Mouse (Mus musculus): ENCODE measurements around the gene Ttc23. TPM values are rescaled to one million over a fixed set of nuclear protein-coding genes. Genes with fewer than 3 reads are reported as not detected.

Ttc23 gene
- polyA plus RNA-seq, 1 experiment from 2014 or later = 14.7 TPM

DNA sequence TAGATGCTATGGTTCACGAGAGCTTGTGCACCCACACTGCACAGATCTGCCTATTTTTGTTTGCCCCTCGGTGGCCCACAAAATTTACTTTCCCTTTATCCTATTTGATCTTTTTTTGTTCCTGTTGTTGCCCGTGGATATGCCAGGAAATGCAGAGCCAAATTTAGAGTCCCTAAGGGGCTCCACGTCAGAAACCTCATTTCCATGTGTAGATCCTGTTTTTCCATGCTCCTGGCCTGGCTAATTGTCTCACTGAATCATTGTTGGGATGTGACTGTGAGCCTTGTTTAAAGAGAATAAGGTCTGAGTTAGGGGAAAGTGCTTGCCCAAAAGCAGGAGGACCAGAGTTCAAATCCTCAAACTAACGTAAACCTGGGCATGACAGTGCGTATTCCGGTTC, 68.0 kb downstream of the Ttc23 start:
- H3K4me2 ChIP-seq (ENCODE audit: low read length) = no peak overlapping the region
- no peak overlapping the region for H3K27ac ChIP-seq (ENCODE audit: low read depth, low read length)
- 75% methylated on average over 7 of the region's 7 CpGs for WGBS
- H3K9me3 ChIP-seq (replicated peaks; ENCODE audit: control insufficient read depth, low read length) = no peaks in the 10 kb centered on the region
- H3K4me3 ChIP-seq (ENCODE audit: low read depth, low read length) = no peak overlapping the region
- no peak for ATAC-seq
- no peak overlapping the region for H3K9ac ChIP-seq (ENCODE audit: low read length)
- peaks cover 10% of the 10 kb centered on the region for H3K36me3 ChIP-seq (ENCODE audit: control insufficient read depth, insufficient read depth, low read length)
- H3K4me1 ChIP-seq (ENCODE audit: control insufficient read depth, insufficient read depth, low read length) = peaks cover 7% of the 10 kb centered on the region
- no peak for DNase-seq (ENCODE audit: low spot score)
- no peaks in the 10 kb centered on the region for H3K27me3 ChIP-seq (replicated peaks; ENCODE audit: control insufficient read depth, insufficient read depth, low read length)

DNA sequence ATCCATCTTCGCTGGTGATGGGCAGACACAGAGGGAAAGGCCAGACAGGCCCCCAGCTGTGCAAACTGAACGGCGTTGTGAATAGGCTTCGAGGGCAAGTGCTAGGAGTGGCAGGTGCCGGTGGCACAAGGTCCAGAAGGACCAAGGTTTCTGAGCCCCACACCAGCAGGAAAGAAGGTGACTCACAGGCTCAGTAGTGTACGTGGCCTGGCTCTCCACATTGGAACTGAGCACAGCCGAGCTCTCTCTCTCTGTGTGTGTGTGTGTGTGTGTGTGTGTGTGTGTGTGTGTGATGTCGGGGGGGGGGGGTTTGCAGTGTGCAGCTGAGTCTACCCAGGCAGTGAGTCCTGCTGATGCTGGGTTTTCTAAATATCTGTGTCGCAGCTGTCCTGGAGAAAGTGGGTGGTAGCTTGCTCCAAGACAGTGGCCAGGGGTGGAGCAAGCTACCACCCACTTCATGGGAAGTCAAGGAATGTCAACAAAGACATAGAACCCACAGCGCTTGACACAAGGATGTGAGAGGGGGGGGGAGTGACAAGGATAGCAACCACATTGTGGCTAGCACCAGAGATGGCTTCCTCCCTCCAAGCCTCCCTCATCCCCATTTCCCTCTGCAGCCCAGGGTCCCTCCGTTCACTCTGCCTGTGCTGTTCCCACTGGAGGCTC, 69.1 kb downstream of the Ttc23 start:
- DNase-seq (ENCODE audit: low spot score) (no peak), ATAC-seq (no peak)
- no peak overlapping the region for H3K4me3 ChIP-seq (ENCODE audit: low read depth, low read length)
- H3K27ac ChIP-seq (ENCODE audit: low read depth, low read length) = no peak overlapping the region
- whole genome bisulfite sequencing = 77% methylated on average over 11 of the region's 11 CpGs
- H3K9me3 ChIP-seq (replicated peaks; ENCODE audit: control insufficient read depth, low read length) = no peaks in the 10 kb centered on the region
- peaks cover 7% of the 10 kb centered on the region for H3K36me3 ChIP-seq (ENCODE audit: control insufficient read depth, insufficient read depth, low read length)
- no peak overlapping the region for H3K9ac ChIP-seq (ENCODE audit: low read length)
- H3K4me2 ChIP-seq (ENCODE audit: low read length) = no peak overlapping the region
- peaks cover 7% of the 10 kb centered on the region for H3K4me1 ChIP-seq (ENCODE audit: control insufficient read depth, insufficient read depth, low read length)
- H3K27me3 ChIP-seq (replicated peaks; ENCODE audit: control insufficient read depth, insufficient read depth, low read length) = no peaks in the 10 kb centered on the region

DNA sequence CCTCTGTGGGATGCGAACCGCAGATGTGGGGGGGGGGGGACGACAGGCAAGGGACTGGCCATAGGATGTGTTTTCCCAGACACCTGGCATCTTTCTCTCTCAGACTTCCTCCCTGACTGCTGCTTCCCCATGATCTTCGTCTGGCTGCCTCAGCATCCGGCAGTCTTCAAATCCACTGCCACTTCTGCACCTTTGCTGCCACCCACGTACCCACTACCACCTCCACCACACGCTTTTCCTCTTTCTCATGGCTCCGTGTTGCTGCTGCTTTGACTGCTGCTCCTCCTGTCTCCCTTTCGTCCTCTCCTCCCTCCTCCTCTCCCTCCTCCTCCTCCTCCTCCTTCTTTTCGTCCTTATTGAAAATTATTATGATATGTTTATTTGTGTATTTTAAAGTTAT, 69.7 kb downstream of the Ttc23 start:
- Histone ChIP-seq H3K4me2 (ENCODE audit: low read length) (no peak overlapping the region), H3K36me3 (ENCODE audit: control insufficient read depth, insufficient read depth, low read length) (peaks cover 7% of the 10 kb centered on the region; the same call in 1 of the 2 replicates), H3K4me1 (ENCODE audit: control insufficient read depth, insufficient read depth, low read length) (peaks cover 7% of the 10 kb centered on the region), H3K9me3 (replicated peaks; ENCODE audit: control insufficient read depth, low read length) (no peaks in the 10 kb centered on the region), H3K27ac (ENCODE audit: low read depth, low read length) (no peak overlapping the region), H3K9ac (ENCODE audit: low read length) (no peak overlapping the region), H3K4me3 (ENCODE audit: low read depth, low read length) (no peak overlapping the region), H3K27me3 (replicated peaks; ENCODE audit: control insufficient read depth, insufficient read depth, low read length) (no peaks in the 10 kb centered on the region)
- no peak for DNase-seq (ENCODE audit: low spot score)
- WGBS = 81% methylated on average over 10 of the region's 10 CpGs
- no peak for ATAC-seq

- WGBS = 93% methylated on average over 3 of the region's 3 CpGs
- Histone ChIP-seq H3K4me2 (ENCODE audit: low read length) (no peak overlapping the region), H3K4me3 (ENCODE audit: low read depth, low read length) (no peak overlapping the region), H3K27me3 (replicated peaks; ENCODE audit: control insufficient read depth, insufficient read depth, low read length) (no peaks in the 10 kb centered on the region), H3K4me1 (ENCODE audit: control insufficient read depth, insufficient read depth, low read length) (peaks cover 7% of the 10 kb centered on the region), H3K27ac (ENCODE audit: low read depth, low read length) (no peak overlapping the region), H3K36me3 (ENCODE audit: control insufficient read depth, insufficient read depth, low read length) (peaks cover 3% of the 10 kb centered on the region; the same call in 1 of the 2 replicates), H3K9me3 (replicated peaks; ENCODE audit: control insufficient read depth, low read length) (no peaks in the 10 kb centered on the region), H3K9ac (ENCODE audit: low read length) (no peak overlapping the region)
- DNase-seq (ENCODE audit: low spot score) = no peak
- ATAC-seq = no peak
Measured at GRCm38 (mm10) chr7:67717520-67717919, 70.3 kb downstream of the Ttc23 start.

- no peak overlapping the region for H3K4me2 ChIP-seq (ENCODE audit: low read length)
- ATAC-seq (no peak), DNase-seq (ENCODE audit: low spot score) (no peak)
- H3K9me3 ChIP-seq (replicated peaks; ENCODE audit: control insufficient read depth, low read length) = no peaks in the 10 kb centered on the region
- H3K4me1 ChIP-seq (ENCODE audit: control insufficient read depth, insufficient read depth, low read length) = peaks cover 7% of the 10 kb centered on the region
- no peak overlapping the region for H3K4me3 ChIP-seq (ENCODE audit: low read depth, low read length)
- no peak overlapping the region for H3K9ac ChIP-seq (ENCODE audit: low read length)
- H3K36me3 ChIP-seq (ENCODE audit: control insufficient read depth, insufficient read depth, low read length) = no peaks in the 10 kb centered on the region
- WGBS = 66% methylated on average over 8 of the region's 8 CpGs
- H3K27me3 ChIP-seq (replicated peaks; ENCODE audit: control insufficient read depth, insufficient read depth, low read length) = no peaks in the 10 kb centered on the region
- no peak overlapping the region for H3K27ac ChIP-seq (ENCODE audit: low read depth, low read length)
Measured at GRCm38 (mm10) chr7:67718804-67719203, 71.6 kb downstream of the Ttc23 start.

DNA sequence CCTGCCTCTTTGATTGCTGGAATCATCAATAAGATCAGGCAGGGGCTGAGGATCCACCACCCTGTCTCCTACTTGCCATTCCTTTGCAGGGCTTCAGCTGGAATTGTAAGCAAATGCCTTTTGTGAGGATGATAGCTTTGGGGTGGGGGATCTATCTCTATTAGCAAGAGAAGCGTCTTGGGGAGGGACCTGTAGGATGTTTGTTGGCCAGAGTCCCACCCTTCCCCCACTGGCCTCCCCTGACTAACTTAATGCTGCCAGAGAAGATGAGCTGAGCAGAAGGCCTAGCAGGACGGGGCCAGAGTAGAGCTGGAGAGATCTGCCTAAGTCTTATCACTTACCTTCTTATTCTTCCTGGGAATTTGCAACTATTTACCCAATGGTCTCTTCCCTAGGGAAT, 75.0 kb downstream of the Ttc23 start:
- ATAC-seq (no peak), DNase-seq (ENCODE audit: low spot score) (no peak)
- no peak overlapping the region for H3K4me2 ChIP-seq (ENCODE audit: low read length)
- WGBS = 50% methylated on average over 2 of the region's 2 CpGs
- H3K4me1 ChIP-seq (ENCODE audit: control insufficient read depth, insufficient read depth, low read length) = no peaks in the 10 kb centered on the region
- no peaks in the 10 kb centered on the region for H3K27me3 ChIP-seq (replicated peaks; ENCODE audit: control insufficient read depth, insufficient read depth, low read length)
- no peak overlapping the region for H3K4me3 ChIP-seq (ENCODE audit: low read depth, low read length)
- no peaks in the 10 kb centered on the region for H3K9me3 ChIP-seq (replicated peaks; ENCODE audit: control insufficient read depth, low read length)
- no peak overlapping the region for H3K27ac ChIP-seq (ENCODE audit: low read depth, low read length)
- H3K36me3 ChIP-seq (ENCODE audit: control insufficient read depth, insufficient read depth, low read length) = no peaks in the 10 kb centered on the region
- H3K9ac ChIP-seq (ENCODE audit: low read length) = no peak overlapping the region

GRCm38 (mm10) chr7:67724536-67724935, 77.3 kb downstream of the Ttc23 start:
- Histone ChIP-seq H3K4me1 (ENCODE audit: control insufficient read depth, insufficient read depth, low read length) (no peaks in the 10 kb centered on the region), H3K9me3 (replicated peaks; ENCODE audit: control insufficient read depth, low read length) (no peaks in the 10 kb centered on the region), H3K4me3 (ENCODE audit: low read depth, low read length) (no peak overlapping the region), H3K27me3 (replicated peaks; ENCODE audit: control insufficient read depth, insufficient read depth, low read length) (no peaks in the 10 kb centered on the region), H3K9ac (ENCODE audit: low read length) (no peak overlapping the region), H3K36me3 (ENCODE audit: control insufficient read depth, insufficient read depth, low read length) (peaks cover 4% of the 10 kb centered on the region; the same call in 1 of the 2 replicates), H3K27ac (ENCODE audit: low read depth, low read length) (no peak overlapping the region), H3K4me2 (ENCODE audit: low read length) (no peak overlapping the region)
- WGBS = 83% methylated on average over 4 of the region's 4 CpGs
- ATAC-seq = no peak
- DNase-seq (ENCODE audit: low spot score) = no peak

DNA sequence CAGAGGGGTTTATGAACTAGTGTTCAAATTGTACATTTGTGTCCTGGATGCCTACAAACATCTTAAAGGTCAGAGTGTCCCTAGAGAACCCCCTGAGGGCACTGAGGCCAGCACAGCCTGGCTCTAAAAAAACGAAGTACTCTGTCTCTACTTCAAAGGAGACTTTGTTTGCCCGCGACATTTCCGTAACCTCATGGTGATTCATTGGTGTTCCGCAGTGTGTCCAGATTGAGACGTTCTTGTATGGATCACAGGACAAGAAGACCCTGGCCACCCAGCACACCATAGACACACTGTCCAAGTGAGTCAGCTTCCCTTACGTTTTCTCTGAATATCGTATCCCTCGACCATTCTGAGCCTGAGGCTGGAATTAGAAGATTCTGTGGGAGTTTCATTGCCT, 77.8 kb downstream of the Ttc23 start:
- H3K9ac ChIP-seq (ENCODE audit: low read length) = no peak overlapping the region
- H3K27ac ChIP-seq (ENCODE audit: low read depth, low read length) = no peak overlapping the region
- H3K36me3 ChIP-seq (ENCODE audit: control insufficient read depth, insufficient read depth, low read length) = peaks cover 4% of the 10 kb centered on the region; the same call in 1 of the 2 replicates
- ATAC-seq (no peak), DNase-seq (ENCODE audit: low spot score) (no peak)
- no peaks in the 10 kb centered on the region for H3K4me1 ChIP-seq (ENCODE audit: control insufficient read depth, insufficient read depth, low read length)
- no peak overlapping the region for H3K4me3 ChIP-seq (ENCODE audit: low read depth, low read length)
- WGBS = 86% methylated on average over 9 of the region's 9 CpGs
- H3K27me3 ChIP-seq (replicated peaks; ENCODE audit: control insufficient read depth, insufficient read depth, low read length) = no peaks in the 10 kb centered on the region
- no peaks in the 10 kb centered on the region for H3K9me3 ChIP-seq (replicated peaks; ENCODE audit: control insufficient read depth, low read length)
- no peak overlapping the region for H3K4me2 ChIP-seq (ENCODE audit: low read length)

- 92% methylated on average over 4 of the region's 4 CpGs for whole genome bisulfite sequencing
- Histone ChIP-seq H3K4me1 (ENCODE audit: control insufficient read depth, insufficient read depth, low read length) (no peaks in the 10 kb centered on the region), H3K27me3 (replicated peaks; ENCODE audit: control insufficient read depth, insufficient read depth, low read length) (no peaks in the 10 kb centered on the region), H3K4me3 (ENCODE audit: low read depth, low read length) (no peak overlapping the region), H3K9ac (ENCODE audit: low read length) (no peak overlapping the region), H3K9me3 (replicated peaks; ENCODE audit: control insufficient read depth, low read length) (no peaks in the 10 kb centered on the region), H3K36me3 (ENCODE audit: control insufficient read depth, insufficient read depth, low read length) (peaks cover 4% of the 10 kb centered on the region; the same call in 1 of the 2 replicates), H3K4me2 (ENCODE audit: low read length) (no peak overlapping the region), H3K27ac (ENCODE audit: low read depth, low read length) (no peak overlapping the region)
- no peak for ATAC-seq
- no peak for DNase-seq (ENCODE audit: low spot score)
Measured at GRCm38 (mm10) chr7:67728203-67728602, 81.0 kb downstream of the Ttc23 start.
